Mouse (Mus musculus): ENCODE measurements at regions not wholly inside any gene's neighbourhood (a gene's known extent, or its start where the extent isn't known, plus 50 kb on each side); places are given as distances from the start of the nearest gene placed in this dataset.
A peak's percentile ranks its signal among the peaks of the same experiment; 100 is the strongest.

DNA sequence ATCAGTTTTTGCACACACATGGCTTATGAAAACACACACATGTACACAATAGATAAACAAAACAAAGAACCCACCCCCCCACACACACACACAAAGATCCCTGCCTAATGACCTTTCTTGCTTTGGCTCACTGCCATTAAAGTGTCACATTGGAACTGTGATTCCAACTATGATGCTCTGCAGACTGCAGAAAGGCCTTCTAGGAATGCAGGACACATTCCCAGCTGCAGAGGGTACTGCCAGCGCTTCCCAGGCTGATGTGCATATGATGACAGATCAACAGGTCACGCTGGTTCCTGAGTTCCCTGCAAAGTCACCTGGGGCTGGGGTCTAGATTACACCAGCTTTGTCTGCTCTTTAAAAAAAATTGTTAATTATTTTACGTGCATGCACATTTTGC lies 68.1 kb upstream of the Ppm1j start:
- DNase-seq (ENCODE audit: low spot score in 2 of 2), result no peak

DNA sequence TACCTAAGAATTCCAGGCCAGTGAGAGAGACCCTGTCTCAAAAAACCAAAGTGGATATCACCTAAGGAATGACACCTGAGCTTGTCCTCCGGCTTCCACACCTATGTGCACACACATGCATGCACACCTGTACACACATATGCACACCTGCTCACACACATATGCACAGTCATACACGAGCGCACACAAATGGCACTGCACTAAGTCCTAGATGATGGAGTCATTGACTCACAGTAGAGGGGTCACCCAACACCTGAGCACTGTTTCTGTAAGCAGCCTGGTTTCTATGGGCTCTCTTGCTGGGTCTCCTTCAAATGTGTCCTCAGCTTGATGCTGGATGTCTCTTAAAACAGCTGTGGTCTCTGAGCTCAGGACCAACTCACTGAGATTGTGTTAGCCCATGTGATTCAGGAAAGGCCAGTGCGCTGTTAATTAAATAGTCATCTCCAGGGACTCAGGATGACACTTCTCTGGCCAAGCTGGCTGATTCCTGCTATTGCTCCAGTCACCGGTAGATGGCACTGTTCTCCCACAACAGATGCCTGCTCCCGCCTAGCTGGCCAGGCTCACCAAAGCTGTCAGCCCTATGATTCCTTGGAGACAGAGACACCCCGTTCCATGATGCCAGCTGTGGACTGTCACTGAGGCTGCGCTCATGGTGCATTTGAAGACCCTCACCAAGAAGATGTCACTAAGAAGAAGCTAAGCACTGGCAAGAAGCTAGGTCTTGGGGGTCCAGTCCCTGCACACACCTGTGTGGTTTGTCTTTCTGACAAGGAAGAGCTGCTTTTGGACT lies 66.8 kb upstream of the Ppm1j start:
- DNase-seq (ENCODE audit: low spot score in 2 of 2), result peak; percentile 18 to 77

DNA sequence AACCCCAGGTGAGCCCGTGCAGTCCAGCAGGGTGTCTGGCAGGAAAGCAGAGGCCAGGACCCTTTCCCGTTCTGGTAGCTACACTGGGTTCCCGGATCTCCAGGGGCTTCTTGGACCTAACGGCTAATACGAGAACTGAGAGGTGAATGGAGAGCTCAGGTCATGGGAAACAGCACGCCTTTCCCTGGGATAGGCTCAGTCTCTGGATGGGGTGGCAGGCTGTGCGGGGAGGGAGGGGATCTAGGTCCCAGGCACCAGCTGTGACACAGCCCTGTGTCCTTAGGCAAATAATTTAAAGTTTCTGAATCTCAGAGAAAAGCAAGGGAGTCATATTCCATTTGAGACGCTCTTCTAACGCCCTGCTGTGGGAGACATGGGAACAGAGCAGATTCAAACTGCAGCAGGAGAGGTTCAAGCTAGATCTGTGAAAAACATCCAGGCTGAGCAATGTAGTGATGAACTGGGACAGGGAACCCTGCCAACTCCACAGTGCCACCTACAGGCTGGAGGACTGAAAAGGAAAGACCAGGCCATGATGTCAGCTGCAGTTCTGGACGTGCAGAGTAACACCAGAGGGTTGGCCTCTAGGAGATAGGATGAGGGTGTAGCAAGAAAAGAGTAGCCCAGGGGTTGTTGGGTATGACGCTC lies 66.1 kb upstream of the Ppm1j start:
- DNase-seq (ENCODE audit: low spot score in 2 of 2), result peak in 1 of 2 experiments; percentile 14

All from left cerebral cortex, adult 9 months (tissue).